Mouse (Mus musculus): ENCODE results near the gene Ptprn2. TPM values are rescaled to one million over a fixed set of nuclear protein-coding genes. Genes with fewer than 3 reads are reported as not detected.

Gene Ptprn2
- total RNA-seq, 2 experiments from 2014 or later, result not detected

- no peak for ATAC-seq (replicated peaks; ENCODE audit: low FRiP score, low TSS enrichment, poor library complexity, severe bottlenecking)
Measured at GRCm38 (mm10) chr12:117305625-117306105, 820.1 kb downstream of the Ptprn2 start.

- no peak for ATAC-seq (replicated peaks; ENCODE audit: low FRiP score, low TSS enrichment, poor library complexity, severe bottlenecking)
Measured at GRCm38 (mm10) chr12:117312079-117312478, 826.6 kb downstream of the Ptprn2 start.

- ATAC-seq (replicated peaks; ENCODE audit: low FRiP score, low TSS enrichment, poor library complexity, severe bottlenecking), result no peak
Measured at GRCm38 (mm10) chr12:117314987-117315386, 829.5 kb downstream of the Ptprn2 start.

DNA sequence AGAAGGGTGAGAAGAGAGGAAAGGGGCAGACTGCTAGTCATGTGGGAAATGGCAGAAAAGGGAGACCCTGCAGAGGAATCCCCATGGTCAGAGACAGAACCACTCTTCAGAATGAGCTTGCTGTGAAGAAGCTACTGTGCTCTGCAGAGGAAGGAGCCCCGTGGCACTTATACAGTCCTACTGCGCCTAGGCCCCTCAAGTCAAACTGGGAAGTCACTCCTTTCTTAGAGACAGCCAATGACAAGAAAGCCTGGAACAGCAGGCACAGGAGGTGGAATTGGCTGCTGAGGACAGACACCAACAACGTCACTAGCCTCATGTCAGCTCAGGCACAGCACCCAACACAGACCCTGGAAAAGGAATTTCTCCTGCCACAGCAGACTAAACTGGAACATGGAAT is 830.1 kb downstream of the Ptprn2 start:
- no peak for ATAC-seq (replicated peaks; ENCODE audit: low FRiP score, low TSS enrichment, poor library complexity, severe bottlenecking)

- no peak for ATAC-seq (replicated peaks; ENCODE audit: low FRiP score, low TSS enrichment, poor library complexity, severe bottlenecking)
Measured at GRCm38 (mm10) chr12:117318229-117318628, 832.7 kb downstream of the Ptprn2 start.

DNA sequence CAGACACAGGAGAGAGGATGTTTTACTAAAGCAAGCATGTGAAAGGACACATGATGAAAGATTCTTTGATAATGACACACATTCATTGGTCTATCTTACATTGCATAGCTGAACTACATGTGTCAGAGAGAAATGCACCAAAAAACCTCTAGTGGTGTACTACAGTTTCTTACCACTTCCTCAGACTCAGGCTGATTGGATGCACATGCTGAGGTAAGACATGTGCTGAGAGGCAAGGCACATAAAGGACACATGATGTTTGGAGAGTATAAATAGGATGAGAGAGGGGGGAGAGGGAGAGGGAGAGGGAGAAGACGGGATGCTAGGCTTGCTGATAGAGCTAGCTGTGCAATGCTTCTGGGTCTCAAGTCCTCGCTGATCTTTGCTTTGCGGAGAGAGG is 837.5 kb downstream of the Ptprn2 start:
- no peak for ATAC-seq (replicated peaks; ENCODE audit: low FRiP score, low TSS enrichment, poor library complexity, severe bottlenecking)

Other genes with a start within 250 kb of the Ptprn2 start
- 35.1 and 35.7 TPM in 2 replicates for gene Wdr60, start 222.7 kb upstream of the Ptprn2 start, total RNA-seq (2014; fragmentation: Nextera tagmentation)
- 33.8 and 38.9 TPM in 2 replicates for gene Wdr60, start 222.7 kb upstream of the Ptprn2 start, total RNA-seq (2017)
- not detected in 2 replicates for gene Gm11027, start 210.3 kb upstream of the Ptprn2 start, total RNA-seq (2014; fragmentation: Nextera tagmentation)
- gene Gm11027, start 210.3 kb upstream of the Ptprn2 start, total RNA-seq (2017), result not detected in 2 replicates
- gene Esyt2, start 204.5 kb upstream of the Ptprn2 start, total RNA-seq (2014; fragmentation: Nextera tagmentation), result 59.9 and 75.9 TPM in 2 replicates
- gene Esyt2, start 204.5 kb upstream of the Ptprn2 start, total RNA-seq (2017), result 63.8 and 90.7 TPM in 2 replicates
- gene Ncapg2, start 80.3 kb upstream of the Ptprn2 start, total RNA-seq (2014; fragmentation: Nextera tagmentation), result 81.5 and 90.3 TPM in 2 replicates
- 192 TPM in 2 replicates for gene Ncapg2, start 80.3 kb upstream of the Ptprn2 start, total RNA-seq (2017)